Mouse (Mus musculus) inflammation-experienced regulatory T-cells, adult 6 months (primary cell): ENCODE measurements around the gene Tomm40. TPM values are rescaled to one million over a fixed set of nuclear protein-coding genes. Genes with fewer than 3 reads are reported as not detected.
"Not testable (repeated sequence)": the region's sequence is repeated elsewhere in the genome, so short reads cannot be mapped to it uniquely, and the experiment has no call there.

Experiments used
- ATAC-seq: one replicate; pipeline ENCODE4 v1.8.0; 2017
- polyA plus RNA-seq, 3 experiments: library from polyadenylated mRNA; unstranded; fragments of 100-300 nt; shearing (Covaris generic); gene quantifications; one replicate each; pipeline ENCODE4 v1.2.1; 2017

The Tomm40 gene
- polyA plus RNA-seq, 3 experiments from 2014 or later: 7.3 to 10.5 (median 8.0) TPM

DNA sequence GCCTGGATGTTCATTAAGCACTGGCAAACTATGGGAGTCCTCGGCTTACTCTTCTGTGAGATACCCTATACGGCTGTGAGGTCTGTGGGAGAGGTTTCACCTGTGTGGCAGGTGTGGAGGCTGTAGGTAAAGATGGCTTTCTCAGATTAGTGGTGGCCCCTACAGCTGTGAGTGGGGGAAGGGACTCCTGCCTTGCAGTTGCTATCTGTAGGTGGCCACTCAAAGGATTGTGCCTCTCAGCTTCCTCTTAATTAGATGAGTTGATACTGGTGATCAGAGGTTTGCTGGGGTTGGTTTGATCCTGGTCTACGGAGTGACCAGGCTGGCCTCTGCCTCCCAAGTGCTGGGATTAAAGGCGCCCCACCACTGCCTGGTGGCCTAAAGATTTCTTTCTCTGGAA is 10.8 kb downstream of the Tomm40 start:
- ATAC-seq: no peak

DNA sequence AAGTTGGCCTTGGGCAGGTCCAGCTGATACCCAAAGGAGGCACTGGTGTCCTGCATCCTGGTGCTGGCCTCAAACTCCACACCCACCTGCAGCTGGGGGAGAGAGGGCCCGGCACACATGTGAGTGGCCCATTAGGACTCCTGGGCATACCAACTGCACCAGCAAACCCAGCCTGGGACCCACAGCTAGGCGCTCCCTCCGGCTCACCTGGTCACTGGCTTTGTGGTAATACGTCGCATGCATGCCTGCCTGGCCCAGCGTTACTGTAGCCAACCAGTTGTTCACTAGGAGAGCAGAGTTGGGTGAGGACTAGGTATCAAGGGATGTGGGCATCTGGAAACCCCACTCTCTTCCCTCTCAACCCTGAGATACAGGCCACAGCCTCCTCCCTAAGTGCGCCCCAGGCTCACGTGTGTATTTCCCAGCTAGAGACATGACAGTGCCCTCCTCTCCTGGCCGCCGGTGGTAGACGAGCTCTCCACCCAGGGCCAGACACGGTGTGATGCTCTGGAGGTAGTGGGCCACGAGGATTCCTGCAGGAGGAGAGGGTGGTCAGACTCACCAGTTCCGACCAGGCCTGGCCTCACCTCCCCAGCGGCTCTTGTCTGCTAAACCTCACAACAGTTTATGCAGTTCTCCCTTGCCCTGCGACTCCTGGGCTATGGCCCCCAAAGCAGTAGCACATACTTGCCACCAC is 12.2 kb downstream of the Tomm40 start:
- no peak for ATAC-seq

DNA sequence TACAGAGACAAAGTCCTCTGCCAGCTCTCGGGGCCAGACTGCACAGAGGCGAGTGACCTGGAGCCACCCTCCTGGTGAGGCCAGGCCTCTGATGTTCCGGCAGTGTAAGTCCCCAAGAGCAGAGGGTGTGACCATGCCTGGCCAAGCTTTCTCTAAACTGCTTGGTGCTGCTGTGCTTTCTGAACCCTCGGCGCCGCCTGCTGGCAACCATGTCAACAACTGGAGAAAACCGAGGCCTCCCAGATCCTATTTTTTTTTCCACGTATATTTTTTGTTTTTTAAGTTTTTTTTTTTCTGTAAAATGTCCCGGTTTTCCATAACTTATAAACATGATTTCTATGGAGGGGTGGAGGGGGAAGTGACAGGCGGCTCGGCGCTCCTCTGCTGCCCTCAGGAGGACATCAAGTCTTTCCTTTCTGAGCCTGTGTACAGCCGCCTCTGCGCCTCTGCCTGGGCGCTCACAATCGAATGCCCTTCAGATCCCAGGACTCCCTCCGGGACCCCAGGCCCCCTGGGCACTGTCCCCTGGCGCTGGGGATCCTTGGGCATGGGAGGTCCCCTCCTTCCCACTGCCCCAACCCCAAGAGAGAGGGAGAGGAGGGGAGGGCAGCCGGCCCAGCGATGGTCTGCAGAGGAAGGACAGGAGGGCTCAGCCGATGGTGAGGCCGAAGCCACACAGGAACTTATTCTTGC is 14.0 kb downstream of the Tomm40 start:
- ATAC-seq: no peak

DNA sequence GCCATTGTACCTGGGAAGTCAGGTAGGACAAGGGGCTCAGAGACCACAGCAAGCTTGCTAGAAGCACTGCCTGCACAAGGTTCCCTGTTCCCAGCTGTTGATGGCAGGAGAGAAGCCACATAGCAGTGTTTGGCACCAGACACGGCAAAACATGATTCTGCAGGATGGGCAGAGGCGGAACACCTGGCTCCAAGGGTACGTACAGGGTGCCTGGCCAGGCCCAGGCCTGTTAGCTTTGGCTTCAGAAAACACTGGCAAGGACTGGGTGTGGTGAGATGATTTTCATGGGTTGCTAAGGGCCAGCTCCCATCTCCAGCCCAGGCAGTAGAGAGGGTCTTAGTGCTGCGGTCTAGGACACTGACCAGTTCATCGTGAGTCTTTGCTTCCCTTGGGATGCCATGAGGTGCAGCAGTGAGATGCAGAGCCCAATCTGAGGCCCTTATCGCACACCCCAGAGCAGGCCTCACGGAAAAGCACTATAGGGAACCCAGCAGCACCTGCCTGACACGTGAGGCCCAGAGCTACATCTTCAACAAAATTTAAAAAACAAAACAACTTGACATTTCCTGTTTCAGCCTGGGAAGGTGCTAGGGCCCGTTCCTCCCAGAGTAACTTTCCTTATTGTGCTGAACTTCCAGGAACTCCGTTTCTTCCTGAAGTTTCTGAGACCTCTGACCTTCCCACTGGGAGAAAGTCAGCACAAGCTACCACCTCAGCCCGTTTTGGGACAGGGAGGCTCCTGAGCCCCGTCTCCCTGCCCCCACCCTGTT is 14.8 kb downstream of the Tomm40 start:
- ATAC-seq: no peak

DNA sequence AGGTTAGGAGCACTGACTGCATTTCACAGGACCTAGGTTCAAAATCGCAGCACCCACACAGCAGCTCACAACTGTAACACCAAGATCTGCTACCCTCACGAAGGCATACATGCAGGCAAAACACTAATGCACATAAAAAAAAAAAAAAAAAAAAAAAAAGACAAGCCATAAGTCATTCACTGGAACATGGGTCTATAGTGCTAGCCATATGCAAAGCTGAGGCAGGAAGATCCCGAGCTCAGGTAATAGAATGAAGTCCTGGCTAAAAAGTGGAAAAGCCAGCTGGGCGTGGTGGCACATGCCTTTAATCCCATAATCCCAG is 15.4 kb downstream of the Tomm40 start:
- ATAC-seq: no peak

DNA sequence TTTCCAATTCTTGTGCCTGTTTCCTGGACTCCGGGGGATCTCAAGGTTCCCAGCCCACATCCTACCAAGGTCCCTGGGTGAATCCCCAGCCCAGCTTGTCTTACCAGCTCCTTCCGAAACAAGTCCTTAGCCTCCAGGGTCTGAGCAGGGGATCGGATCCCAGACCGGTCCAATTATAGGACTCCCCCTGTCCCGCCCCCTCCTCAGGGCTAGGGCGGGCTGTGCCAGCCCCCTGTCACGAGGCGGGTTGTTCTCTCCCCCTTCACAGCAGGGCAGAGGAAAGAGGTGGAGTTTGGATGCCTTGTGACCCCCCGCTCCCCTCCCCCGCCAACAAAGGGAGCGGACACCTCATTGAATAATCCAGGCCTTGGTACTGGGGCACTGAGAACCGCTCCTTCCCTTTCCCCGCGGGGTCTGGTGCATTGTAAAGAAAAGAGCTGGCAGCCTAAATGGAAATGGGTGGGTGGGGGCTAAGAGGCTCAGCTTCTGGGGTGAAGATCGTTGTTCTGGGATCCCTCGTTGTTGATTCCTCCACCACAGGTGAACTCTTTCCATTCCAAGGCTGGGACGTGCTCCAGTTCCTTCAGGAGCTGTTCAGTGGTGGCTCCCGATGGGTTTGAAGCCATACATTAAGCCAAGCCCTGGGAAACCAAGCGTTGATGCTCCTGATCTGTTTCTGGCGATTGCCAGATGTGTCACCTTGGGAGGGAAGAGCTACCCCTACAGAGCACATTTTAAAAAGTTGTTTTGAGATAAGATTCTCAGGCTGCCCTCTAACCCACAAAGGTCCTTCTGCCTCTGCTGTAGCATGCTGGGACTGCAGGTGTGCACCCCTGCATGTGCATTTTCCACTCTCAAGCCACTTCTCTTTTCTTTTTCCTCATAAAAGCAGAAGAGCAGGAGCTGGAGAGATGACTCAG is 16.1 kb downstream of the Tomm40 start, which contains the start of gene Apoe:
Gene Apoe, minus strand, starts transcription at position 282 of the 920 bp plus-strand sequence.
- ATAC-seq: no peak

GRCm38 (mm10) chr7:19697949-19698906 is 17.0 kb downstream of the Tomm40 start:
- no peak for ATAC-seq

- no peak for ATAC-seq
Measured at GRCm38 (mm10) chr7:19696336-19696873, 18.8 kb downstream of the Tomm40 start.

- no peak for ATAC-seq
Measured at GRCm38 (mm10) chr7:19695881-19696280, 19.4 kb downstream of the Tomm40 start.

DNA sequence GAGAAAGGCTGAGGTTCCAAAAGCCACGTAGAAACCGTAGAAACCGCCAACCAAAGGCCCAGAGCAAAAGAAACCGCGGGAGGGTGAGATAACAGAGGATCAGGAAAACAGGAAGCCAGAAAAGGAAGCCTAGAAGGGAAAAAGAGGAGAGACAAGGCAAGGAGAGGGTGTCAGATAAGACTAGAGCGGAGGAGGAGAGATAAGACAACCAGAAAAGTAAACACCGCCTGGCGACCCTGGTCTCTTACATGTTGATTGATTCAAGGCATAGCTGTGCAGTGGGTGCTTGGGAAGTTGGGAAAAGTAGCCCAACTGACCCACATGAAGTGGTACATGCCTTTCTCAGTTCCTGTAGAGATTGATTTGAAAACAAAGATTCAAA is 20.0 kb downstream of the Tomm40 start:
- ATAC-seq: no peak

GRCm38 (mm10) chr7:19694336-19695212 is 20.7 kb downstream of the Tomm40 start:
- no peak for ATAC-seq

DNA sequence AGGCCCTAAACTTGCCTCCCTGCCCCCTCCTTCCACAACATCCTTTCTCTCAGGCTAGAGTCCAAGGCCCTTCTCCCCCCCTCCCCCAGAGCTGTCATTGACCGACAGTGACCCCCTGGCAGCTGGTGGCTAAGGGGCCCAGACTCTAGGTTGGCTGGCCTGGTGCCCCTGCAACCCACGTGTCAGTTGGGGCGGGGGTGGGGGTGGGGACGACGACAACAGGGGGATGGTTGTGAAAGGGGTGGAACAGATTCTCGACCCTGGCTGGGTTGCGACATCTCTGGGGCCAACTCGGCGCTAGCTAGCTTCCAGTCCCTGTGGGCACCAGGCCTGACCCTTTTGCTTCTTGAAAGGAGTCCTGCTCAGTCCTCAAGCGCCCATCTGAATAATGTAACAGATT is 21.8 kb downstream of the Tomm40 start:
- ATAC-seq: no peak

DNA sequence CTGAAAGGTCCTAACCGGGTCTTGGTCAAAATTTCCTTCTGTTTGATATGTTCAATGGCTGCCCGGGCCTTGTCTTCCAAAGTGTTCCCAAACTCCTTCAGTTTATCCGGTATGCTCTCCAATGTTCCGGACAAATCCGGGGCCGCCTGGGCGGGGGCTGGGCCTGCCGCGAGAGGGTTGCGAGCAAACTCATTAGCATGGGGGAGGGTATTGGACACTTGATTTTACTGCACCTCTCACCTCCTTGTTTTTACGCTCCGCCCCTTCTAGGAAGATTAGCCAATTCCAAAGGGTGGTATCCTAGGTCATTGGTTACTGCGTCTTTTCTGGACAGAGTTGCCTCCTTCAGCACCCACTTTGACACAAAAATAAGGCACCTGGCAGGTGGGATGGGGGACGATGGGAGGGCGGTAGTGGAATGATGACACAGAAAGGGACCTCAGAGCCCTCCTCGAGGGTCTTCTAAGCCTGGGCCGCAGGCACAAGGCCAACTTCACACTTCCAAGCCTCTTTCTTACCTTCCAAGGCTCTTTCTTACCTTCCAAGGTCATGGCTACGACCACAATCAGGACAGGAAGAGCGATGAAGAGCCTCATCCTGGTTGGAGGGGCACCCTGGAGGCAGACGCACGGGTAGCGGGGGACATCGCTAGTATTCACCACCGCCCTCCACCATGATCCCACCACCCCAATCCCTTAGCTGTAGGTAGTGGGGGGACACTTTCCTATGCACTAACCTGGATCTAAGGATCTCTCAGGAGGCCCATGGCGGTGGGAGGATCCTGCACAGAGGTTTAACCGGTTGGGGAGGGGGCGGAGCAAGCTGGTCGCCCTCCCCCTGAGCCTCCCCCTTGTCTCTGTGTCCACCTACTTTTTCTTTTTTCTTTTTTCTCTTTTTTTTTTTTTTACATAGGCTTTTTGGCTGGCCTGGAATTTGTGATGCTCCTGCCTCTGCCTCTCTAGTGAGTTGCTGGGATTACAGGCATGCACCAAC is 23.1 kb downstream of the Tomm40 start, which contains the start of gene Apoc1:
Gene Apoc1, minus strand, starts transcription at position 788 of the 993 bp plus-strand sequence.
- no peak for ATAC-seq

DNA sequence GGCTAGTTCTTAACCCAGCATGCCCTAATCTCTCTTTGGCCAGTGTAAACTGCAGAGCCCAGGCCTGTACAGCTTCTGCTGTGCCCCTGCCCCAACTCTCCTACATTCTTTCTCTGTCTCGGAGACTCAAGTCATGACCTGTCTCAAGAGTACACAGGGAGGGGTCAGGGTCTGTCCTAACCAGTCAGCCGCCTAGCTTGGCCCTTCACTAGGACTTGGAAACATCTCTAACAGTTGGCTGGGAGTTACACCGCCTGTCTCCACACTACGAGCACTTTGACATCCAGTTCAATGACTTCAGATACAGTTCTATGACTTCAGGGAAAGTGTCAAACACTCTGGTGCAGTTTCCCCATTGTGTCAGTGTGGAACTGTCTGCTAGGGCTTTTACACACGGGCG is 23.8 kb downstream of the Tomm40 start:
- no peak for ATAC-seq

DNA sequence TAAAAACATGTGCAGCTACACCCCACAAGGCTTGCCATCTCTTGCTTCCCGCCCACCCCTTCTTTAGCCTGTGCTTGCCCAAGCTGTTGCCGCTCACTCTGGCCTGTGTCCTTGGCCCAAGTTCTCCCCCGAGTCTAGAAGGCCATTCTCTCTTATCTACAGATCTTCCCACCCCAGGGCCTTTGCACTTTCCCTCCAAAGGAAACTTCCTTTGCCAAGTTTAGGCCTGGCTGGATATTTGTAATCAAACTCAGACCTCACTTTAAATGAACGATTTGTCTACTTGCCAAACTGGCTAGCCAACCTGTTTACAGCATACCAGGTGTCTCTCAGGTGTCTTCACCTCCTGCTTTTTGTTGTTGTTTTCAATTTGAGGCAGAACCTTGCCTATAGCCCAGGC is 24.4 kb downstream of the Tomm40 start:
- no peak for ATAC-seq

DNA sequence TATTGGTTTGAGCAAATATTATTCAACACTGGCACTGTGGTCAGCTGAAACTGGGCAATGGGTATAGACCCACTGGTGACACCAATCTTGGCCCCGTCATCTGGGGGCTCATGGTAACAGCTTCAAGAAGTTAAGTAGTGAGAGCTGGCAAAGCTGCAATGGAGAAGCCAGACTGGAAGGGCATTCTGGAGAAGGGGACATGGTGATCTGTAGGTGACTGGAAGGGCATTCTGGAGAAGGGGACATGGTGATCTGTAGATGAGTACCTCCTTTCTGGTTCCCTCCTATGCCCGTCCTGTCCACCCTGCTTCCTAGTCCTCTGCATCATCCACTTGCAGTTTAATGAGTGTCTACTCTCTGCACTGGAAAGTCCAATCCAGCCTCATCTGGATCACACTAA is 26.6 kb downstream of the Tomm40 start:
- no peak for ATAC-seq

DNA sequence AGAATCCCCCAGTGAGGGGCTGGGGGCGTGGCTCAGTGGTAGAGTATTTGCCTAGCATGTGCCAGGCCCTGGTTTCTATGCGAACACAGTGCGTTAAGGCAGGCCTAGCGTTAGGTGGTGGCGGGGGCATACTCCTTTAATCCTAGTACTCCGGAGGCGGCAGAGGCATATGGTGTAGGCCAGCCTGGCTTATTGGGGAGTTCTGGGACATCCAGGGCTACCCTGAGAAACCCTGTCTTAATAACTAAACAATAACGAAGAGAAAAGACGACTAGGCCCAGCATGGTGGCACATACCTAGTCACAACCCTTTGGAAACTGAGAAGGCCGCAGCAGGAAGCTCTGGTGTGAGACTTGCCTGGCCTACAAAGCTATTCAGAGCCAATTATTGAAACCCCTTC is 27.1 kb downstream of the Tomm40 start:
- ATAC-seq: no peak

- not testable (repeated sequence) for ATAC-seq
Measured at GRCm38 (mm10) chr7:19686927-19687583, 28.2 kb downstream of the Tomm40 start.
